Mouse (Mus musculus) neural tube, embryonic 14.5 days (tissue): ENCODE measurements around the gene Gripap1. TPM values are rescaled to one million over a fixed set of nuclear protein-coding genes. Genes with fewer than 3 reads are reported as not detected.

ENCODE experiments used
- ATAC-seq: fragments of 200-750 bp; cut with Nextera tagmentation; 2 replicates; pipeline ENCODE4 v1.8.0; 2017; ENCODE audit warnings: low read depth, mild to moderate bottlenecking, moderate TSS enrichment, moderate library complexity
- H3K27ac ChIP-seq: fragments of 300-500 bp; sonication (generic); 2 replicates; pipeline ENCODE4 v1.5.1; 2014; ENCODE audit warnings: low read depth, mild to moderate bottlenecking, control low read depth, low read length, moderate library complexity, mixed read lengths
- H3K27me3 ChIP-seq: fragments of 300-500 bp; sonication (generic); 2 replicates; pipeline ENCODE4 v1.6.1; 2014; ENCODE audit warnings: low read length; ENCODE audit not compliant: control insufficient read depth, insufficient read depth
- H3K36me3 ChIP-seq: fragments of 300-500 bp; sonication (generic); 2 replicates; pipeline ENCODE4 v1.6.1; 2014; ENCODE audit warnings: low read length, mixed read lengths; ENCODE audit not compliant: control insufficient read depth, insufficient read depth
- H3K4me1 ChIP-seq: fragments of 300-500 bp; sonication (generic); 2 replicates; pipeline ENCODE4 v1.6.1; 2014; ENCODE audit warnings: low read length; ENCODE audit not compliant: control insufficient read depth, insufficient read depth
- H3K4me2 ChIP-seq: fragments of 300-500 bp; sonication (generic); 2 replicates; pipeline ENCODE4 v1.6.1; 2014; ENCODE audit warnings: mild to moderate bottlenecking, low read depth, low read length, control low read depth
- H3K4me3 ChIP-seq: fragments of 300-500 bp; sonication (generic); 2 replicates; pipeline ENCODE4 v1.5.1; 2014; ENCODE audit warnings: low read depth, low read length, control low read depth, mixed read lengths
- H3K9ac ChIP-seq: fragments of 300-500 bp; sonication (generic); replicated peaks from 2 replicates; pipeline ENCODE4 v1.6.1; 2014; ENCODE audit warnings: low read depth, mild to moderate bottlenecking, control low read depth, low read length, mixed read lengths
- H3K9me3 ChIP-seq: fragments of 300-500 bp; sonication (generic); 2 replicates; pipeline ENCODE4 v1.6.1; 2016; ENCODE audit warnings: low read length; ENCODE audit not compliant: control insufficient read depth
- WGBS: fragments of 180-500 bp; shearing (Covaris S2); extraction: QIAGEN DNeasy Blood & Tissue Kit; methylation state at CpG from one replicate; pipeline ENCODE4 v1.1.7; 2014; 5-methylcytosine and 5-hydroxymethylcytosine counted together
- polyA plus RNA-seq: library from polyadenylated mRNA; unstranded; fragments of >200 nt; fragmentation: Nextera tagmentation; extraction: Ambion mirVana; gene quantifications from 2 replicates; pipeline ENCODE4 v1.2.1, GENCODE M21; 2014

Gene Gripap1
- polyA plus RNA-seq, 1 experiment from 2014 or later = 57.3 TPM

DNA sequence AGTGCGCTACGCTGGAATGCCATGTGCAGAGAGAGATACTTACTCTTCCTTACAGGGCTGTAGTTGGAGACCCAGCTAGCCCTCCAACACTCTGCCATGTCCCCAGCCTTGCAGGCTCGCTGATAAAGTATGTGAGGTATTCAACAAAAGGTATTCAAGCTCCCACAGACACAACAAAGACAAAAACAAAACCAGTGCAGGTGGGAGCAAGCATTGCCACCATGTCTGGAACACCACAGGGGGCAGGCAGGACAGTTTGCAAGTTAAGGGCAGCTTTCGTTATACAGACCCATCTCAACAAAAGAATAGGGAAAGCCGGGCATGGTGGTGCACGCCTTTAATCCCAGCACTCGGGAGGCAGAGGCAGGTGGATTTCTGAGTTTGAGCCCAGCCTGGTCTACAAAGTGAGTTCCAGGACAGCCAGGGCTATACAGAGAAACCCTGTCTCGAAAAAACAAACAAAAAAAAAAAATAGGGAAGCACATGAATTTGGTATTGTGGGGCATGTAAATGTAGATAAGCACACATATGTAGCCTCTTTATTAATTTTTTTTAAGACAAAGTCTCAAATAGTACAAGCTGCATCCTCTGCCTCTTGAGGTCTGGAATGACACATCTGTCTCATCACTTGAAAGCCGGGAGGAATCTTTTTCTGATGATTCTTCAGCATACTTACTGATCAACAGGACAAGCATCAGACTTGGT lies 13.9 kb upstream of the Gripap1 start:
- H3K9me3 ChIP-seq = no peaks in the 10 kb centered on the region
- no peak for ATAC-seq
- WGBS = 78% methylated on average over 9 of the region's 9 CpGs

DNA sequence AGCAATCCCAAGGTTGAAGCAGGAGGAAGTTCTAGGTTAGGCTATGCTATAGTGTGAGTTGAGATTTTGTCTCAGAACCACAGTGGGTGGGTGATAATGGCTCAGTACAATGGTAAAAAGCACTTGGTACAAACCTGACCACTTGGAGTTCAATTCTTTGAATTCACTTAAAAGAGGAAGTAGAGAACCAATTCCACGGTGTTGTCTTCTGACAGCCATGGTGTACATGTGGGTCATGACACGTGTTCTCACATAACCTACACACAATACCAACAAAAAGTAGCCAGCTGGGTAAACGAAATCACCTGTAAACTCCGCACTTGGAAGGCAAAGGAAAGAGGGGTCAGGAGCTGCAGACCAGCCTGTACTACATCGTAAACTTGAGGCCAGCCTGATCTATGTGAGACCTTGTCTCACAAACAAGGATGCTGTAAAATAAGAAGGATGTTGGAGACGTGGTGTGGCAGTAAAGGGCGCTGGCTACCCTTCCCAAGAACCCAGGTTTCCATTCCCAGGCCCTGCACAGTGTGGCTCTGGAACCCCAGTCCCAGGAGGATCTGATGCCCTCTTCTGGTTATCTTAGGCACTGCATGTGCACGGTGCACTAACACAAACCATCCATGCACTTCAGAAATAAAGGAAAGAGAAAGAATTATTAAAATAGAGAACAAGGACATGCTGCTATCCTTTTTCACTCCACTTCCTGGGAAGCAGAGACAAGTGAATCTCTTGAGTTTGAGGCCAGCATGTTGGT lies 13.1 kb upstream of the Gripap1 start:
- no peak overlapping the region for H3K4me3 ChIP-seq
- H3K9me3 ChIP-seq = no peaks in the 10 kb centered on the region
- H3K4me2 ChIP-seq = no peak overlapping the region
- H3K36me3 ChIP-seq = no peaks in the 10 kb centered on the region; the same call in 1 of the 2 replicates
- no peak overlapping the region for H3K9ac ChIP-seq
- no peaks in the 10 kb centered on the region for H3K27me3 ChIP-seq
- H3K4me1 ChIP-seq = no peaks in the 10 kb centered on the region
- H3K27ac ChIP-seq = no peak overlapping the region
- WGBS = 48% methylated on average over 8 of the region's 8 CpGs
- ATAC-seq = peak; percentile 76; the same call in 1 of the 2 replicates

More for the DNA sequence above, 13.9 kb upstream of the Gripap1 start:
- H3K27me3 ChIP-seq = no peaks in the 10 kb centered on the region
- no peaks in the 10 kb centered on the region for H3K4me1 ChIP-seq
- no peak overlapping the region for H3K4me2 ChIP-seq
- no peak overlapping the region for H3K9ac ChIP-seq
- H3K36me3 ChIP-seq = no peaks in the 10 kb centered on the region; the same call in 1 of the 2 replicates
- H3K4me3 ChIP-seq = no peak overlapping the region
- no peak overlapping the region for H3K27ac ChIP-seq

DNA sequence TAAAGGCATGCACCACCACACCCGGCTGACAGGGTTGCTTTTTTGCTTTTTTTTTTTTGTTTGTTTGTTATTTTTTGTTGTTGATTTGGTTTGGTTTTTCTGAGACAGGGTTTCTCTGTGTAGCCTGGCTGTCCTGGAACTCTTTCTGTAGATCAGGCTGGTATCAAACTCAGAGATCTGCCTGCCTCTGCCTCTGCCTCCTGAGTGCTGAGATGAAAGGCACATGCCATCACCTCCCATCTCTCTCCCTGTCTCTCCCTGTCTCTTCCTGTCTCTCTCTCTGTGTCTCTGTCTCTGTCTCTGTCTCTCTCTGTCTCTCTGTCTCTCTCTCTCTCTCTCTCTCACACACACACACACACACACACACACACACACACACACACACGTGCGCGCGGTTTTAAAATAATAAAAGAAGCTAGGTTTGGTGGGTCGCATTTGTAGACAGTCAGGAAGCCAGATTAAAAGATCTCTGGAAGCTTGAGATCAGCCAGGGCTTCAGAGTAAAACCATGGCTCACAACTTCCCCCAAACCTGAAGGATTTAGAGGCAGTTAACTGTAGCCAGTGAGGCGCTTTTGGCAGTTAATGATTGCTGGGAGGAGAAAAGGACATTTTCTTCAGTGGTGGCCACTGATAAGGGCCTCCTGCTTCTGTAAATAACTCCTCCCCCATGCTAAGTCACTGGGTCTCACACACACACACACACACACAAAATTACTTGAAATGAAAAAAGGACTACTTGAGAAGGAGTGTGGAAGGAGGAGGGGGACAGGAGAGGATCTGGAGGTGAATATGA lies 10.9 kb upstream of the Gripap1 start:
- Histone ChIP-seq H3K9me3 (no peaks in the 10 kb centered on the region), H3K4me1 (no peaks in the 10 kb centered on the region), H3K36me3 (no peaks in the 10 kb centered on the region; the same call in 1 of the 2 replicates), H3K4me2 (no peak overlapping the region), H3K27ac (no peak overlapping the region), H3K4me3 (no peak overlapping the region), H3K9ac (no peak overlapping the region), H3K27me3 (no peaks in the 10 kb centered on the region)
- ATAC-seq = no peak
- 76% methylated on average over 7 of the region's 7 CpGs for WGBS

DNA sequence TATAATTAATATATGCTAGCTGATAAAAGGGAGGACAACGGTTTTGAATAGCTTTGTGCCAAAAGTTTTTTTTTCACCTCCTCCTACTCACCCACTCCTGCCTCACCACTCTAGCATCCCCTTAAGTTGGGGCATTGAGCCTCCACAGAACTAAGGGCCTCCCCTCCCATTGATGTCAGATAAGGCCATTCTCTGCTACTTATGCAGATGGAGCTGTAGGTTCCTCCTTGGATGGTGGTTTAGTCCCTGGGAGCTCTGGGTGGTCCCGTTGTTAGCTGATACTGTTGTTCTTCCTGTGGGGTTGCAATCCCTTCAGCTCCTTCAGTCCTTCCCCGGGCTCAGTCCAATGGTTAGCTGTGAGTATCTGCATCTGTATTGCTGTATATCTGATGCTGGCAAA lies 10.3 kb upstream of the Gripap1 start:
- 22% methylated on average over 3 of the region's 3 CpGs for WGBS

DNA sequence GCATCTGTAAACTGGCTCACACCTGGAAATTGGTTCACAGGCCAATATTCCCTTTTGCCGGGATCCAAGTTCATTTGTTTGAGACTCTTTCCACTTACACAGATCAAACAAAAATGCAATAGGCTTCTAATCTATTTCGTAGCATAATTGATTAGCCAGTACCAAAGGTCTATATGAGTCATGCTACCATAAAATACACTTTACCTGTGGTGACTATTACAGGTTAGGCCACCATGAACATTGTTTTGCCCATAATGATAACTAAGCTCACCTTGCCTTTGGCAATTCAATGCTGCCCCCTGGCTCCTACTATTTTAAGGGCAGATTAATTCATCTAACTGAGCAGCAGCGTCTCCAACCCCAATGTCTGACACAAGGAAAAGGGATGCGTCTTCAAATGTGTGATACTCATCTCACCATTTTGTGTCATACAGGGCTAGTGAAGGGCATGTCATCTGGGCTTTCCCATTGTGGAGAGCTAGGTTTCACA lies 6.9 kb upstream of the Gripap1 start:
- Histone ChIP-seq H3K4me1 (no peaks in the 10 kb centered on the region), H3K4me3 (no peak overlapping the region), H3K9me3 (no peaks in the 10 kb centered on the region), H3K9ac (no peak overlapping the region), H3K4me2 (no peak overlapping the region), H3K27me3 (no peaks in the 10 kb centered on the region), H3K27ac (no peak overlapping the region), H3K36me3 (no peaks in the 10 kb centered on the region)
- ATAC-seq = no peak
- 78% methylated on average over 4 of the region's 4 CpGs for WGBS

More for the DNA sequence above, 10.3 kb upstream of the Gripap1 start:
- H3K9me3 ChIP-seq = no peaks in the 10 kb centered on the region
- no peaks in the 10 kb centered on the region for H3K4me1 ChIP-seq
- no peaks in the 10 kb centered on the region for H3K36me3 ChIP-seq
- H3K27me3 ChIP-seq = no peaks in the 10 kb centered on the region
- no peak overlapping the region for H3K9ac ChIP-seq
- no peak overlapping the region for H3K27ac ChIP-seq
- ATAC-seq = no peak
- H3K4me2 ChIP-seq = no peak overlapping the region
- no peak overlapping the region for H3K4me3 ChIP-seq

DNA sequence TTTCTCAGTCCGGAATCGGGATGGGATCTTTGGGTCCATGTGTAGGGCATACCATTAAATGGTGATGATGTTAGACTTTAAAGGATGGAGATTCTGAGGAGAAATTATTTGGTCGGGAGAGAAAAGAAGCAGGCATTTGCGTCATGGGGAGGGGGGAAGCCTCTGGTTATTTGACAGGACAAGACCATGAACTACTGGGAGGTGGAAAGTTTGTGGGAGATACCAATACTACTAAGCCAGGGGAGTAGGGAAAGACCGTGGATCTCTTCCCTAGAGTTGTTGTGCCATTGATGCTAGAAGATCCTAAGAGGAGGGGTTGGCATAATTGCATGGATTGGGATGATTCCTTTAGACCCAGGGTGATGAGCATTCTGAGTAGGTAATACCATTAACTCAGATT lies 744 bp downstream of the Gripap1 start:
- 16% methylated on average over 5 of the region's 5 CpGs for WGBS
- H3K4me2 ChIP-seq = peak overlapping the region; percentile 42
- H3K27ac ChIP-seq = no peak overlapping the region
- H3K4me3 ChIP-seq = peak overlapping the region; percentile 45
- H3K4me1 ChIP-seq = no peaks in the 10 kb centered on the region
- no peaks in the 10 kb centered on the region for H3K27me3 ChIP-seq
- no peaks in the 10 kb centered on the region for H3K36me3 ChIP-seq
- no peaks in the 10 kb centered on the region for H3K9me3 ChIP-seq
- H3K9ac ChIP-seq = peak overlapping the region; percentile 52
- no peak for ATAC-seq

DNA sequence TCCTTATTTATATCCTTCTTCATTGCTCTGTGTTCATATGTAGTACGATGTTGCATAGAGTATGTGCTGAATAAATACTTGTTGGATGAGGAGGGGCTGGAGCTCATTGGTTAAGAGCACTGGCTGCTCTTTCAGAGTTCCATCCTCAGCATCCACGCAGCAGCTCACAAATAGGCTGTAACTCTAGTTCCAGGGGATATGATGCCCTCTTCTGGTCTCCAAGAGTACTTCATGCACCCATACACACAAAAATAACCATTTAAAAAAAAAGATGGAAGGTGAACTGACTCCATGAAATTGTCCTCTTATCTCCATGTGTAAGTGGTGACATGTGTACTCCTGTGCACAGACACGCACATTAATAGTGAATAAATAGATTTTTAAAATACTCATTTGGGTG lies 3.8 kb downstream of the Gripap1 start:
- no peak for ATAC-seq
- no peak overlapping the region for H3K4me2 ChIP-seq
- no peak overlapping the region for H3K4me3 ChIP-seq
- no peaks in the 10 kb centered on the region for H3K36me3 ChIP-seq
- H3K4me1 ChIP-seq = no peaks in the 10 kb centered on the region
- H3K27ac ChIP-seq = no peak overlapping the region
- no peaks in the 10 kb centered on the region for H3K27me3 ChIP-seq
- 46% methylated on average over 3 of the region's 3 CpGs for WGBS
- no peaks in the 10 kb centered on the region for H3K9me3 ChIP-seq
- H3K9ac ChIP-seq = no peak overlapping the region

DNA sequence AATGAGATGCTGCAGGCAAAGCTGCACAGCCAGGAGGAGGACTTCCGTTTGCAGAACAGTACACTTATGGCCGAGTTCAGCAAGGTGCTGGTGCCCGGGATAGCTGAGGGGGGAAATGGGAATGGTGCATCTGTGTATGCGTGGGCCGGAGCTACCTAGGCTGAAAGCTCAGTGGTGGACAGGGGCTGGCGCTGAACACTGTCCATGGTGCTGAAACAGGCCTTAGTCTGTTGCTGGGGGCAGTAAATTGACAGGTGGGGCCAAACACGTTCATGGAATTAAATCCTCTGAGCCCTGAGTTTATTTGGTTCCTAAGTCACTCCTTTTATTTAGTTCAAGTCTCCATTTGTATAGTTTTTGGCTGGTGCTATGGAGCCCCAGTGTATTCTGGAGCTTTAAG lies 5.5 kb downstream of the Gripap1 start:
- Histone ChIP-seq H3K27me3 (no peaks in the 10 kb centered on the region), H3K9ac (no peak overlapping the region), H3K4me2 (no peak overlapping the region), H3K4me3 (no peak overlapping the region), H3K4me1 (no peaks in the 10 kb centered on the region), H3K36me3 (no peaks in the 10 kb centered on the region), H3K27ac (no peak overlapping the region), H3K9me3 (no peaks in the 10 kb centered on the region)
- WGBS = 36% methylated on average over 7 of the region's 7 CpGs
- ATAC-seq = no peak
